Mouse (Mus musculus) megakaryocyte, embryonic 14.5 days (primary cell): ENCODE measurements around the gene Slc22a23.

ENCODE experiments used
- FLI1 ChIP-seq: IDR thresholded peaks from 2 replicates; pipeline ENCODE4 v1.6.1; 2012; ENCODE audit warnings: low read length, inconsistent platforms, mixed read lengths
- GATA1 ChIP-seq: IDR thresholded peaks from 3 replicates; pipeline ENCODE4 v1.6.1; 2012; ENCODE audit warnings: mixed read lengths, low read length, inconsistent platforms, borderline replicate concordance

GRCm38 (mm10) chr13:34295787-34296435 lies 49.1 kb downstream of the Slc22a23 start:
- TF ChIP-seq GATA1: no peak
- no peak for TF ChIP-seq FLI1
